Mouse (Mus musculus): ENCODE results near the gene Vmn1r20. TPM values are rescaled to one million over a fixed set of nuclear protein-coding genes. Genes with fewer than 3 reads are reported as not detected.
"Not testable (repeated sequence)": the region's sequence is repeated elsewhere in the genome, so short reads cannot be mapped to it uniquely, and the experiment has no call there.

Gene Vmn1r20
- not detected for polyA plus RNA-seq (2017; shearing (Covaris generic))

DNA sequence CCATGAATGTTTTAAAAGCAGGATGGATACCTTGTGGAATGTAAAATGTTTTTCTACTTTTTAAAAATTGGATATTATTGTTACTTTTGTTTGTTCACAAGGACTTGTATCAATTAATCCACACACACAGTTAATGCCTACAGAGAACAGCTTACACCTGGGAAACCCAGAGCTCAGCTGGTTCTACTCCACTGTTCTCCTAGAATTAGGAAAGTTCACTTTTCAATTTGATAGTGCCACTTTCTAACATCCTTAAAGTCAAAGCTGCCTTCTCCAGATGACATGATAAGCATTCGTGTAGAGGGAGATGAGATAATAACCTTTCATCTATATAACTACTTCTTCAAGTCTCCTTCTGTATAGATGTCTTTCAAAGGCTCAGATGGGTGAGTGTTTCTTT lies at the start of gene Vmn1r20:
TSS of gene Vmn1r20 (plus strand) at position 301 of the 400 bp plus-strand sequence.
- ATAC-seq, result no peak

DNA sequence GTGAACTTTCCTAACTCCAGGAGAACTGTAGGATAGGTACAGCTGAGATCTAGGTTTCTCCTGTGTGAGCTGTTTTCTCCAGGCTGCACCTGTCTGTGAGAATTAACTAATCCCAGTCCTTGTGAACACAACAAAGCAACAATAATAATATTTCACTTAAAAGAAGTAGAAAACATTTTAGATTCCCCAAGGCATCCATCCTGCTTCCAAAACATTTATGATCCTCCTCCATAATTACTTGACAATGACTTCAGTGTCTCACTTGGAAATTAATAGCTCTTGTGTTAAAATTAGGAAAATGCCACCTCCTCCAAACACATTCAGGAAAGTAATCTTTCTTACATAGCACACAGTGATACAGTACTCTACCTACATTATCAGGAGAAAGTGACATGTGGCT lies 33.0 kb upstream of the Vmn1r20 start, which contains the start of gene Vmn1r18:
TSS of gene Vmn1r18 (minus strand) at position 101 of the 400 bp plus-strand sequence.
- no peak for ATAC-seq

DNA sequence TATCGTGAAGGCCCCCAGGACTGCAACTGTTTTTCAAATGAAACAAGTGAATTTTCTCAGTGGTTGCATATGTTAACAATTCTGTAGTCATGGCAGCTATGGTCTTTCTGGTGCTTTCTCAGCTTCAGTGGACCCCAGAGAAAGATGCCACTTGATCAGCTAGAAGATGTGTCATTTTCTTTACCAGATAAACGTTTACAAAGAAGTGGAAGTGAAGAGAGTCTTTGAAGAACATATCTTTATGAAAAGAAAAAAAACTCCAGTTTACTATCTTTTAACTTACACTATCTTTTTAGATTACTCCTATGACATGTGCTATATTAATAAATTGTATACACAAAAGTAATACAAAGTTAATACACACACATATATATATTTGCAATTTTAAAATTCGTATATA lies 25.2 kb upstream of the Vmn1r20 start, which contains the start of gene Vmn1r19:
TSS of gene Vmn1r19 (plus strand) at position 301 of the 400 bp plus-strand sequence.
- not testable (repeated sequence) for ATAC-seq

DNA sequence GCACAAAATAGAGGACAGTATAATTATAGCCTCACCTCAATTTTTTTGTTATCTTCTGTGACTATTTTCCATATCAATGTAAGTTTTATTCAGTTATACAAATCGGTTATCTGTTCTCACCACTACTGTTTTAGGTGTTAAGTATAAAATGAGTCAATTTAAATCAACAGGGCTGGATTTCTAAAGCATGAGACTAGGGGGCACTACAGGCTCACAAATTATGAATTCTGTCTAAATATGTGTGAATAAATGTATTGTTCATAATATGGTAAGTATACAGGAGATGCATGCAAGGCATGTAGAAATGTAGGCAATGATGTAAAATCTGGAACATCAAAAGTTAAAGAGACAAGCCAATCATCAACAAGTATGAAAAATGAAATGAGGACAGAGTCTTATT lies 2.5 kb downstream of the Vmn1r20 start:
- ATAC-seq, result no peak

DNA sequence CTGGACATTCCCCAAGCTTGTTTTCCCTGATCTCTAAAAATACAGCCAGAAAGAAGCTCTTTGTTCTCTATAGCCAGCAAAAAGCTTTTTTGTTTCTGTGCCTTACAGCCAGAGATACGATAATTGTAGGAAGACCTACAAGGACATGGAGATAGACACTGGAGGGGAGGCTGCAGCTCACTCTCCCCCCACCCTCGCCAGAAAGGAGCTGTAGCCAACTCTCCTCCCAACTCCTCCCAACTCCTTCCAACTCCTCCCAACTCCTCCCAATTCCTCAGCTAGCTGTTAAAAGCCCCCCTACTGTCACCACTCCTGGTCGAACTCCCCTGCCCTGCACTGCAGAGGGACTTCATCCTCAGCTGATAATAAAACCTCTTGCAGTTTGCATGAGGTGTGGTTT lies 39.4 kb downstream of the Vmn1r20 start:
- ATAC-seq, result not testable (repeated sequence)

Other genes starting within 250 kb of the Vmn1r20 start
- under 1 TPM in 1 of 2 experiments, not detected in 1; 0.99 TPM for gene Vmn1r13, start 225.6 kb upstream of the Vmn1r20 start, polyA plus RNA-seq (2017; shearing (Covaris generic))
- not detected for gene Vmn1r14, start 197.2 kb upstream of the Vmn1r20 start, polyA plus RNA-seq (2017; shearing (Covaris generic))
- under 1 TPM in 1 of 2 experiments, not detected in 1; 0.21 TPM for gene Vmn1r15, start 171.0 kb upstream of the Vmn1r20 start, polyA plus RNA-seq (2017; shearing (Covaris generic))
- not detected for gene Vmn1r16, start 99.4 kb upstream of the Vmn1r20 start, polyA plus RNA-seq (2017; shearing (Covaris generic))
- gene Vmn1r17, start 65.2 kb upstream of the Vmn1r20 start, polyA plus RNA-seq (2017; shearing (Covaris generic)), result not detected
- not detected for gene Vmn1r18, start 33.1 kb upstream of the Vmn1r20 start, polyA plus RNA-seq (2017; shearing (Covaris generic))
- not detected for gene Vmn1r19, start 25.1 kb upstream of the Vmn1r20 start, polyA plus RNA-seq (2017; shearing (Covaris generic))
- gene Ppm1k, start 106.5 kb downstream of the Vmn1r20 start, polyA plus RNA-seq (2017; shearing (Covaris generic)), result 10 to 100 TPM; 12.9 to 16.2 TPM
- 10 to 100 TPM; 23.2 to 26.4 TPM for gene Herc6, start 152.1 kb downstream of the Vmn1r20 start, polyA plus RNA-seq (2017; shearing (Covaris generic))